Mouse (Mus musculus): Measurements from ENCODE around the gene Rhoj.

DNA sequence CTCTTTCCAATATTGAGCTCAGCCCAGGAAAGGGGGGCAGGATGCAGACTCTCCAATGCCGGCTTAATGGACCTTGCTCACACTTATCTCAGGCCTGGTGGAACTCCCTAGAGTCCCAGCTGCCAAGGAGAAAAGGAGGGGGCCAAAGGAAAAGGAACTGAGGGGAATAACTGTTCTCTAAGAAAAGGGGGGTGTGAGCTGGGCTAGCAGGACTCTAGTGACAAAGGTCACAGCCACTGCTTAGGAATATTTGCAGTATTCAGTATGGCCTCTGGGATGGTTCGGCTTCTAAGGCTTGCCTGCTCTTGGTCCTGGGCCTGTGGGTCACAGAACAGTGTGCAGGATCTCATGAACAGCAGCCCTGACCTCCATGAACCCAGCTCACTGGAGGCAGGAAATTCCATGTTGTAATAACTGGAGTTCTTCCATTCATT, 61.3 kb downstream of the Rhoj start:
- TF ChIP-seq CTCF (IDR thresholded peaks at IDR 0.05; ENCODE audit: insufficient read depth, low read length) (no peak), POLR2A (IDR thresholded peaks at IDR 0.05; ENCODE audit: borderline replicate concordance, extremely low read depth, low read depth, low read length) (no peak)
